Mouse (Mus musculus) bone marrow macrophage, adult 2 months (primary cell): ENCODE results near the gene Ypel2. TPM values are rescaled to one million over a fixed set of nuclear protein-coding genes. Genes with fewer than 3 reads are reported as not detected.
"Not testable (repeated sequence)": the region's sequence is repeated elsewhere in the genome, so short reads cannot be mapped to it uniquely, and the experiment has no call there.

Experiments used
- H3K27ac ChIP-seq: 2 replicates; pipeline ENCODE4 v1.5.1; 2012; ENCODE audit warnings: low read depth, low read length; ENCODE audit not compliant: insufficient read depth
- H3K4me1 ChIP-seq: 2 replicates; pipeline ENCODE4 v1.6.1; 2012; ENCODE audit warnings: low read length; ENCODE audit not compliant: control insufficient read depth, insufficient read depth
- H3K4me3 ChIP-seq: 2 replicates; pipeline ENCODE4 v1.5.1; 2012; ENCODE audit warnings: mild to moderate bottlenecking, low read length, moderate library complexity; ENCODE audit not compliant: insufficient read depth
- CTCF ChIP-seq: IDR thresholded peaks from 2 replicates; pipeline ENCODE4 v1.5.1; 2012; ENCODE audit warnings: low read depth, mild to moderate bottlenecking, low read length, moderate library complexity
- POLR2A ChIP-seq: IDR thresholded peaks from 2 replicates; pipeline ENCODE4 v1.6.1; 2012; ENCODE audit warnings: mild to moderate bottlenecking, low read depth, low read length, borderline replicate concordance
- polyA plus RNA-seq: library from polyadenylated mRNA; stranded (reverse); fragments of >200 nt; gene quantifications from 2 replicates; pipeline ENCODE4 v1.2.4, GENCODE M21; 2012; ENCODE audit not compliant: missing spikeins, insufficient read depth, insufficient read length

The Ypel2 gene
- 19.5 and 19.8 TPM in 2 replicates for polyA plus RNA-seq

DNA sequence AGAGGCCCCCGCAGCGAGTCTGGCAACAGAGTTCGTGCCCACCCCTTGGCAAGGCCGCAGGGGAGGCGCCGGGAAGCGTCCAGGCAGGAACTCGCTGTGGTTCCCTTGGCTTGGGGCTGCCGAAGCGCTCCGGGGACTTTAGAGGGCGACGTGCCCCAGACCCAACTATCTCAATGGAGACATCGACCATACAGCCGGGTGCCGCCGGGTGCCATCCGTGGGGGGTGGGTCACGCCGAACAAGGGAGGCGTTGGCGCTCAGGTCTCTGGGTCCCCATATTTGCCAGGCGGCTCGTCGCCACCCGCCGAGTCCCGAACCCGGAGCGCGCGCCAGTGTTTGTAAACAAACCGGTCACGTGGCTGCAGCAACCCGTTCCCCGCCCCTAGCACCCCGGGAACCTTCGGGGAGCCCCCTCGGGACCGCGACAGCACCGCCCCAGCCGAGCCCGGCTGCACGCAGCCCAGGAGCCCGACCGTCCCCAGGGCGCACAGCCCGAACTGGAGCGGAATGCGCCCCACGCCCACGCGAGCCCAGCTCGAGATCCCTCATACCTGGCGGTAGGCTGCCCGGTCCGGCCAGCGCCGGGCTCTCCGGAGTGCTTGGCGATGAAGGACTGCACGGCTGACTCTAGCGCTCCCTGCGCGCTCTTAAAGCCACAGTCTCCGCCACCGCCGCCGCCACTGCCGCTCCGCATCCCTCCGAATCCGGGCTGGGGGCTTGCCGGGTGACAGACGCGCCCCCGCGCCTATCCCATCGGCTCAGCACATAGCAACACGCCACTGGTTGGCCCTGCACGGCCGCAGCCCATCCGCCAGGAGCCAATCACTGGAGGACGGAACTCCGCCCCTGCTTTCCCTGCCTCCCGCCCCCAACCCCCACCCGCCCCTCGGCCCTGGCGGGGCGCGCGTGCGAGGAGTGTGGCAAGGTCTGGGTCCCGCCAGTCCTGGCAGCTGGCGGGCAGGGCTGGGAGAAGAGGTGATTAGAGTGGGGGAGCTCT, at the start of gene Ypel2:
Ypel2 (minus strand) TSS at position 667 of the 997 bp plus-strand sequence.
- H3K4me1 ChIP-seq: peaks cover 38% of the 10 kb centered on the region
- H3K4me3 ChIP-seq: peak within 1 kb of the TSS; percentile 77
- peak within 1 kb of the TSS; percentile 40 for H3K27ac ChIP-seq
- TF ChIP-seq POLR2A (no peak), CTCF (no peak)

DNA sequence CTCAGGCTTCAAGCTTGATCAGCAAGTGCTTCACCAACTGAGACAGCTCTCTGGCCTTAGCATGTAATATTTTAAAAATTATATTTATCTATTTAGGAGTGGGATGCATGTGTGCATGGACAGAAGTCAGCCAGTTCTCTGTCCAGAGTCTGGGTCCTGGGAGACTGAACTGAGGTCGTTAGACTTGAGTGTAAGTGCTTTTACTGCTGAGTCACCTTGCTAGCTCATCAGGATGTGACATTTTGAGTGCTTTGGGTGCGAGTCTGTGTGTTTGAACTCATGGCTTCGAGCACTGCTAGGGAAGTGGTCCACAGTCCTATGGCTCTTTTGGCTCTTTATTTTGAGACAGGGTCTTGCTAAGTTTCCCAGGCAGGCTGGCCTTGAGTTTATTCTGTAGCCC, 49.5 kb upstream of the Ypel2 start:
- Histone ChIP-seq H3K27ac (no peak overlapping the region), H3K4me3 (no peak overlapping the region), H3K4me1 (peaks cover 19% of the 10 kb centered on the region)
- TF ChIP-seq POLR2A (no peak), CTCF (no peak)

GRCm38 (mm10) chr11:87039307-87039963, 45.9 kb upstream of the Ypel2 start:
- no peak overlapping the region for H3K4me3 ChIP-seq
- H3K27ac ChIP-seq: peak overlapping the region; percentile 93
- H3K4me1 ChIP-seq: peaks cover 19% of the 10 kb centered on the region
- TF ChIP-seq POLR2A (no peak), CTCF (no peak)

DNA sequence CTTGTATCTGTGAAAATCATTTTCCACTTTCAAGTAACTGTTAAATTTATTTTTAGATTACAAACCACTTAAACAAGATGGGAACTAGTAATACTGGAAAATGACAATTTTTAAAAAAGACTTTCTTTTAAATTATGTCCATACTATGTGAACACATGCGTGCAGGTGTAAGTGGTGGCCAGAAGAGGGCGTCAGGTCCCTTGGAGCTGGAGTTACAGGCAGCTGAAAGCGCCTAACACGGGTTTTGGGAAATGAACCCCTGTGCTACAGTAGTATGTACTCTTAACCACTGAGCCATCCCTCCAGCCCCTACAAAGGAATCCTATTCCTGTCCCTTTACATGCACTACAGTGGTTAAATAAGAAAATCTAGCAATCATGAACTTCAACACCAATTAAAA, 42.7 kb upstream of the Ypel2 start:
- H3K4me1 ChIP-seq: peaks cover 47% of the 10 kb centered on the region
- H3K4me3 ChIP-seq: no peak overlapping the region
- TF ChIP-seq CTCF (no peak; the same call in 1 of the 2 replicates), POLR2A (no peak)
- no peak overlapping the region for H3K27ac ChIP-seq

GRCm38 (mm10) chr11:87028212-87028611, 34.7 kb upstream of the Ypel2 start:
- no peak overlapping the region for H3K4me3 ChIP-seq
- no peak overlapping the region for H3K27ac ChIP-seq
- H3K4me1 ChIP-seq: peaks cover 77% of the 10 kb centered on the region
- no peak for TF ChIP-seq POLR2A

DNA sequence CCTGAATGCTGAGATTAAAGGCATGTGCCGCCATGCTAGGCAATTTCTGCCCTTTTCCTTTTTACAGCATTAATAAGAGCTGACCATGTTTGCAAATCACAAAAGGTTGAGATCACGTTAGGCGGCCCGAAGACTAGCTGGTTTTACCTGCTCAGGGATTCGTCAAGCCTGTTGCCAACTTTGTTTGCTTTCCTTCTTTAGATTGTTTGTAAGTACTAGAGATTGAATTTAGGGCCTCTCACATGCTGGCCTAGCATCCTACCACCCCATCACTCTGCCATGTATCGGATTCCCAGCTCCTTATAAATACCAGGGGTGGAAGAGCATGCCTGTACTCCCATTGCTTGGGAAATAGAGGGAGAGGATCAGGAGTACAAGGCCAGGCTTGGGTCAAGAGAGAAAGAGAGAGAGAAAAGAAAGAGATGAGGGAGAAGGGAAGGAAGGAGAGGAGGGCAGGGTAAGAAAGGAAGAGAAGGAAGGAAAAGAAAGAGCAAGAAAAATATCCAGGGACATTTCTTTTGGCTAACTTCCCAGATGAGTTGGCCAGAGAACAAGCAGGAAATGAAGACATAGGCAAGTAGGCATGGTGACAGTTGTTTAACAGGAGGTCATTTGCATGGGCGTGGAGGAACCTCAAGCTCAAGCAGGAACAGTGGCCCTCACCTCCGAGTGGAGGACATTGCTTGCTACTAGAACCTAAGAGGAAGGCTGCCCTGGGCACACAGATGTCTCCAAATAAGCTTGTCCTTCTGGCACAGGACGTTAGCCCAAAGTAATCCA, 32.8 kb upstream of the Ypel2 start:
- H3K4me1 ChIP-seq: peaks cover 61% of the 10 kb centered on the region
- TF ChIP-seq POLR2A (no peak), CTCF (no peak)
- no peak overlapping the region for H3K4me3 ChIP-seq
- peak overlapping the region; percentile 99 for H3K27ac ChIP-seq

DNA sequence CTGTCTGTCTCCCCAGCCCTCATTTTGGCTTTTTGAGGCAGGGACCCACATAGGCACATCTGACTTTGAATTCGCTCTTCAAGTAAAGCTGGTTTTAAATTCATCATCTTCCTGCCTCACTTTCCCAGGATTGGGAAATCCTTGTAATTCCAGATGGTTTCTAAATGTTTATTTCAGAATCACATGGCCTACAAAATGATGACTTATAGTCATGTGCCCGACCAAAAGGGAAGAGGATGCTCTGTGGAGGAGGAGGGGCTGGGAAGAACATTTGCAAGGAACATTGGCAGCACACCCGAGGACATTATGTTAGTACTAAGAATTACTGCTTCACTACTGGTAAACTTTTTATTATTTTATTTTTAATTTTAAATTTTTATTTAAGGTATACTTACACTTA, 31.8 kb upstream of the Ypel2 start:
- Histone ChIP-seq H3K4me1 (peaks cover 55% of the 10 kb centered on the region), H3K4me3 (no peak overlapping the region; the same call in 1 of the 2 replicates), H3K27ac (peak overlapping the region; percentile 99)
- TF ChIP-seq CTCF (no peak), POLR2A (no peak)

- H3K4me3 ChIP-seq: not testable (repeated sequence)
- H3K4me1 ChIP-seq: peaks cover 64% of the 10 kb centered on the region
- H3K27ac ChIP-seq: peak overlapping the region; percentile 99
These were observed 29.7 kb upstream of the Ypel2 start for GRCm38 (mm10) chr11:87023240-87023639.

DNA sequence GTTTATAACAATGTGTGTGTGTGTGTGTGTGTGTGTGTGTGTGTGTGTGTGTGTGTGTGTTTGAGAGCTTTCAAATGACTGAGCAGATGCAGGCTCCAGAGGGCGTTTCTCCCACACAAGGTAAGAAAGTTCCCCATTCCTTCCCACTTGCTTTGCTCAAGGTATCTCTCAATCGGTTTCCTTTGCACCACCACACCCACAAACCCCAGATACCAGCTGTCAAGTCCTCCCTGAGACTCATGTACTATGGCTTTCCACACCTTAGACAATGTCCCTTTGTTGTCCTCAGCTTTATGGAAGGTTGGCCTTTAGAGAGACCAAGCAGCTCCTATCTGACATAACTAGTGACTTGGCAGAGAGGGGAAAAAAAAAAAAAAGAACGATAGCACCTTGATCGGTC, 29.3 kb upstream of the Ypel2 start:
- TF ChIP-seq CTCF (no peak), POLR2A (no peak)
- H3K27ac ChIP-seq: no peak overlapping the region
- H3K4me3 ChIP-seq: no peak overlapping the region
- peaks cover 64% of the 10 kb centered on the region for H3K4me1 ChIP-seq

DNA sequence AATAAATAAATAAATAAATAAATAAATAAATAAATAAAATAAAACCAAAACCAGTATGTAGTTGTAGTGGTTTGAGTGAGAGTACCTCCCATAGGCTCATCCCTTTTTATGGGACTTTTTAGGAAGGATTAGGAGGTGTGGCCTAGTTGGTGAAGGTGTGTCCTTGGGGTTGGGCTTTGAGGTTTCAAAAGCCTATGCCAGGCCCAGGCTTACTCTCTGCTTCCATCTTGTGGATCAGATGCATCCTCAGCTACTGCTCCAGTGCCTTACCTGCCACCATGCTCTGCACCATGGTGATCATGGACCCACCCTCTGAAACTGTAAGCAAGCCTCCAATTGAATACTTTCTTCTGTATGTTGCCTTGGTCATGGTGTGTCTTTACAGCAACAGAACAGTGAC, 28.0 kb upstream of the Ypel2 start:
- TF ChIP-seq POLR2A (no peak), CTCF (no peak)

More for the DNA sequence above, 28.0 kb upstream of the Ypel2 start:
- H3K4me3 ChIP-seq: no peak overlapping the region
- no peak overlapping the region for H3K27ac ChIP-seq
- H3K4me1 ChIP-seq: peaks cover 64% of the 10 kb centered on the region
